Mouse (Mus musculus) heart, postnatal 0 days (tissue): ENCODE measurements around the gene Olfr1375.

ENCODE experiments used
- CTCF ChIP-seq: IDR thresholded peaks from 2 replicates; pipeline ENCODE4 v1.5.1; 2016; ENCODE audit warnings: antibody characterized with exemption, control low read depth, low read depth
- EP300 ChIP-seq: IDR thresholded peaks from 2 replicates; pipeline ENCODE4 v1.6.1; 2016; ENCODE audit warnings: antibody characterized with exemption, low read depth

- TF ChIP-seq CTCF (peak; percentile 12; the same call in 1 of the 2 replicates), EP300 (no peak)
Observed at GRCm38 (mm10) chr11:51059151-51059571, 11.3 kb downstream of the Olfr1375 start, which contains the start of gene Zfp354a.
